Mouse (Mus musculus): ENCODE results near the gene Tmem41a. TPM values are rescaled to one million over a fixed set of nuclear protein-coding genes. Genes with fewer than 3 reads are reported as not detected.

Tmem41a gene
- total RNA-seq (2023), result 1 to 10 TPM; 2.6 to 3.2 TPM

GRCm38 (mm10) chr16:21946761-21947715, at the start of gene Tmem41a:
TSS of gene Tmem41a (minus strand) at chr16:21947552.

GRCm38 (mm10) chr16:21995304-21995703, 48.0 kb upstream of the Tmem41a start, which contains the start of gene Liph:
TSS of gene Liph (minus strand) at chr16:21995663.

Other genes with a start within 250 kb of the Tmem41a start
- under 1 TPM; 0.40 to 0.94 TPM for gene Ehhadh, start 159.7 kb downstream of the Tmem41a start, total RNA-seq (2023)
- gene Map3k13, start 153.2 kb downstream of the Tmem41a start, total RNA-seq (2023), result under 1 TPM in 1 of 2 experiments, not detected in 1; 0.09 TPM
- gene Liph, start 48.1 kb upstream of the Tmem41a start, total RNA-seq (2023), result under 1 TPM; 0.11 to 0.64 TPM
- gene Senp2, start 61.9 kb upstream of the Tmem41a start, total RNA-seq (2023), result 10 to 100 TPM; 76.5 to 84.5 TPM
- gene Igf2bp2, start 215.7 kb upstream of the Tmem41a start, total RNA-seq (2023), result under 1 TPM; 0.20 to 0.70 TPM